Mouse (Mus musculus) large intestine, adult 2 months (tissue): ENCODE measurements around the gene Phactr2. TPM values are rescaled to one million over a fixed set of nuclear protein-coding genes. Genes with fewer than 3 reads are reported as not detected.

Experiments
- DNase-seq: peaks from one replicate; pipeline ENCODE4 v3.0.0-alpha.2; 2012; ENCODE audit warnings: low read depth, low spot score
- WGBS: fragments of 180-500 bp; shearing (Covaris S2); methylation state at CpG from one replicate; pipeline ENCODE4 v1.1.7; 2018; 5-methylcytosine and 5-hydroxymethylcytosine counted together
- polyA plus RNA-seq: library from polyadenylated mRNA; depleted of rRNA; stranded (reverse); fragments of >200 nt; gene quantifications from 2 replicates; pipeline ENCODE4 v1.2.3, GENCODE M21; 2012

Phactr2 gene
- polyA plus RNA-seq, 1 experiment: 3.7 TPM

DNA sequence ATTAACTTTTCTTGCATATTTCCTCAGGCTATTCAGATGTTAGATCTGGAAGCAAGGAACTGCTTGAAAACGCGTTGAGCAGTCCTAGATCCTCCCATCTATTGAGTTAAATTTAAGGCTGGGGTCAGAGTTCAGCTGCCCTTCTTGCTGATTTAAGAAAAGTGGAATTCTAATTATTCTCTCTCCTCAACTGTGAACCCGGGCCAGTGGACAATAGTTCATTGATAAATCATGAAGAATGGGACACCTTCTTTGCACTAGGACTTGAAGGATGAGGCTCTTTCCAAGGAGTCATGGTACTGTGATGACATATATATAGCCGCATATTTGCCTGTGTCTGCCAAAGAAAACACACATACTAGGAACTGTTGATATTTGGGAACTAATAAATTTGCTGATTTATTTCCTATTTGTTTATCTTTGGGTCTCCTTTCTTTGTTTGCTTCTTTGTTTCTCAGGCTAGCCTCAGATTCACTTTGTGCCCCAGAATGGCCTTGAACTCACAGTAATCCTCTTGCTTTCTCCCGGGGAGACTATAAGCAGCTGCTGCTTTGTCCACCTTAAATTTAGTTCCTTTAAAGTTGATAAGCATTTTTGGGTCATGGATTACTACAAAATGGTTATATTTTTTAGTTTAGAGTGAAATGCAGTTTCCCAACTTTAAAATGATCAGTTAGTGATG lies 127.5 kb downstream of the Phactr2 start:
- DNase-seq: no peak
- 41% methylated on average over 5 of the region's 5 CpGs for WGBS

DNA sequence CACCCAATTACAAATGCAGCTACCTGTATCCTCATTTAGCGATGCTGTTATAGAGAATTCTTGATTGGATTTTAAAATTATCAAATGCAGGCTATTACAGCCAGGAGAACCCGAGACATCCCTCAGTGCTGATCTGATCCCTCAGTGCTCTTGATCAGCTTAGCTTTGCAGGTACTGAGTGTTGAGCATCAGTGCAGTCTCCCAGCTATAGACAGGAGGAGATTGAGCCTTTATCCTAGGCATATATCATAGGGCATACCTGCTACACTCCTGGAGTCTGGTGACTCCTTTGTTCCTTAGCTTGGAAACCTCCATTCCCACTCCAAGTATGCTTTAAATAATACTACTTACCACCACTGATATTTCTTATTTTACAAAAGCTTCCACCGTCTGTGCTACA lies 133.6 kb downstream of the Phactr2 start:
- WGBS: 89% methylated on average over 3 of the region's 3 CpGs
- DNase-seq: no peak

DNA sequence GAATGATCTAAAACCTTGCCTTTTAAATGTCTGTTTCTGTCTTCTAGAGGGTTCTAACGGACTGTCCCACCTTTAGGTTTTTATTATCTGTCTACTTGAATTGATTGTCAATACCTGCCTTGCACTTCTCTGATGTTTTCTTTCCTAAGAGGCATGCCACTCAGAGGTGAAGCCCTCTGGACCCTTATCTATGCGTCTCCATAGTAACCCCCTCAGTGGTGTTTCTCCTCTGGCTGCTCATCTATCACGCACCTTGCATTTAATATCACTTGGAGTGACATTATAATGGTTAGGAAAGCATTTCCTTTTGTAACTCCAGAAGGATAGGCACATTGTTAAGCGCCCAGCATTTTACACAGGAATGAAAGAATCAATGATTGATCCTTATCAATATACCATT lies 137.2 kb downstream of the Phactr2 start:
- 77% methylated on average over 4 of the region's 4 CpGs for WGBS

DNA sequence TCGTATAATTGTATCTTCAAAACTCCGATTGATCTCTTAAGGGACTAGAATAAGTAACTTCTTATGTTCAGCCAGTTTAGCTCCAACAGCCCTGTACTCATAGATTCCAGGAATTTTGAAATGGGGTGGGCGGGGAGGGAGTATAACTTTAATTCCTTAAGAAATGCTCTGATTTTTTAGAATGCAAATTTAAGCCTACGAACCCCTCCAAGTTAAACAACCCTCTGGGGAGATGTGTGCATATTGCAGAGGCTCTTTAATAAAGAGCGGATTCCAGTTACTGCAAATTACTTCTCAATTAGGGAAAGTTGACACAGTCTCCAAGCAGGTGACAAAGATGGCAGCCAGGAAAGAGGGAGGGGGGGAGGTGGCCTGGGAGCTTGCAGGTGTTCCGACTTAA lies 138.4 kb downstream of the Phactr2 start:
- 78% methylated on average over 6 of the region's 6 CpGs for WGBS
- no peak for DNase-seq

More for the DNA sequence above, 137.2 kb downstream of the Phactr2 start:
- no peak for DNase-seq

DNA sequence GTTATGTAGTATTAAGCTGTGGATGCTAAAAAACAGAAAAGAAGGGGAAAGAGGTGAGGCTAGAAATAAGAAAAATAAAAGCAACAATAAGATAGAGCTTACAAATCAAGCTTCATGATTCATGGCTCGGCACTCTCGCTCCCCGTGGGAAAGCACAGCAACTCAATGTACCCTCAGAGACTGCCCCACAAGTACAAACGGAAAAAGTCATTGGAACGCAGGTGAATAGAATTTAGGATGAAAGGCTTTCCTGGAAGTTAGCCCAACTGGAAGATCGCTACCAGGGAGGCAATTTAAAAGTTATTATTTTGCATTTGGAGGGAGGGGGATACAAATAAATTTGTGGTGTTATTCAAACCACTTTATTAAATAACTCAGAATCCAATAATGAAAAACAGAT lies 138.9 kb downstream of the Phactr2 start:
- 83% methylated on average over 6 of the region's 6 CpGs for WGBS
- DNase-seq: no peak

DNA sequence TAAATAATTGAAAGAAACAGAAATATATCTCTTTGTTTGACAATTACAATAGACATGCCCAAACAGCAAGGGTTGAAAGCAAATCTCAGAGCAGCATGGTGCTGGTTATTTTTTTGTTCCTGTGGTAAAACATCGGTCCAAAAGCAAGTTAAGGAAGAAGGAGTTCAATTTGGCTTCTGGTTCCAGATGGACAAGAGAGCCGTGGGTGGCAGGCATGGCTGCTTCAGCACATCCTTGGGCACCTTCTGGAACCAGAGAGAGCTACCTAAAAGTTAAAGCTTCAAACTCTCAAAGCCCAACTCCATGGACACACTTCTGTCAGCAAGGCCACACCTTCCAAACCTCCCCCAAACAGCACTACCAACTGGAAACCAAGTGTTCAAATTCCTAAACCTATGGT lies 140.4 kb downstream of the Phactr2 start:
- no peak for DNase-seq
- 87% methylated on average over 2 of the region's 2 CpGs for WGBS

DNA sequence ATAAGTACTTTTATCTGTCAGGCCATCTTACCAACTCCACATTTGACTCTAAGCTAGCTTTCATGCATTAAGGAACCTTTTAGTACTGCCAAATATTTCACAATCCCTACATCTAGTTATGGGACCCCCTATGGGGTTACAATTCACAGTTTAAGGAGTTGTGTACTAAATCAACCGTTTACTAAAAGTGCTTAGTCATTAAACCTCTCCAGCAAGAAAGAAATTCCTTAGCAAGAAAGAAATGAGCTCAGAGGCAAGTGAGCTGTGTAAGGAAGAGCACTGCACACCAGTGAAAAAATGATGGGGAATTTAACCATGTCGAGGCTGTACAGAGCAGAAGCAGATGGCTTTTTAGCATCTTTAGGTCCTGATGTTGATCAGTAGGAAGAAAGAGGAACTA lies 141.2 kb downstream of the Phactr2 start:
- no peak for DNase-seq
- WGBS: 48% methylated on average over 2 of the region's 2 CpGs

DNA sequence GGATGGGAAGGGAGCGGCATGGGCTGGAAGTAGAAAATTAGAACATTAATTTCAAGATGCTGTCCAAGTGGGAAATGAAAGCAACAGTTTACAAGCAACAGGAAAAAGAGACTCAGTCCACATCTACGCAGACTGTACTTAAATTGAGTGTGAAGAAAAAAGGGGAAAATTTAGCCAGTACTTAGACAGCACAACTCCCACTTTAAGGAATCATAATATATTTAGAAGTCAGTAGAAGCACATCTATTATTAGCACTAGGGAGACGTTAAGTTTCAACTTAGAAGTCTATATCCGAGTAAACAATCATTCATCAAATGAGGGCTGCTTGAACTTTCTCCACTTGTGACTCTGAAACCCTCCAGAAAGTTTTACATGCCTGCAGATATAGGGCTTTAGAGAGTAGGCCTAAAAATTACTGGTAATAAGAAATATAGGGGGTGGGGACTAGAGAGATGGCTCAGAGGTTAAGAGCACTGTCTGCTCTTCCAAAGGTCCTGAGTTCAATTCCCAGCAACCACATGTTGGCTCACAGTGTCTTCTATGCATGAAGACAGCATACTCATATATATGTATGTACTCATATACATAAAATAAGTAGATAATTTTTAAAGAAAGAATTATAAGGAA lies 142.7 kb downstream of the Phactr2 start:
- DNase-seq: no peak
- 64% methylated on average over 4 of the region's 4 CpGs for WGBS

DNA sequence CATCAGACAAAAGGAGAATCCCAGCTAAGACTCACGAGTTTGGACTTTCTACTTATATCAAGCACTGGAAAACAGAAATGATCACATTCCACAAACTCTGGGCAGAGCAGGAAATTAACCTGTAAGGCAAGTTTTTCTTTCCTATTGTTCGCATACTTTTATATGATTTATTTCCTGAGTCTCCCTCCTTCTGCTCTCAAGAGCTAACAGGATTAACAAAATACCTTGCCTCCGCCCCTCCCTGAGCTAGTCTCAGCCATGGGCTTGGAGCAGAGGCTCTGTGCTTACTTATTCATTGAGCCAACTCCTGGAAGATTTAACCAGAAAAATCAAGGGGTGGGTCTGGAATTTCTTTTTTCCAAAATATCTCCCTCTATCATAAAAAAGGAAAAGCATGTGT lies 145.6 kb downstream of the Phactr2 start:
- DNase-seq: no peak
- WGBS: 37% methylated on average over 3 of the region's 3 CpGs

DNA sequence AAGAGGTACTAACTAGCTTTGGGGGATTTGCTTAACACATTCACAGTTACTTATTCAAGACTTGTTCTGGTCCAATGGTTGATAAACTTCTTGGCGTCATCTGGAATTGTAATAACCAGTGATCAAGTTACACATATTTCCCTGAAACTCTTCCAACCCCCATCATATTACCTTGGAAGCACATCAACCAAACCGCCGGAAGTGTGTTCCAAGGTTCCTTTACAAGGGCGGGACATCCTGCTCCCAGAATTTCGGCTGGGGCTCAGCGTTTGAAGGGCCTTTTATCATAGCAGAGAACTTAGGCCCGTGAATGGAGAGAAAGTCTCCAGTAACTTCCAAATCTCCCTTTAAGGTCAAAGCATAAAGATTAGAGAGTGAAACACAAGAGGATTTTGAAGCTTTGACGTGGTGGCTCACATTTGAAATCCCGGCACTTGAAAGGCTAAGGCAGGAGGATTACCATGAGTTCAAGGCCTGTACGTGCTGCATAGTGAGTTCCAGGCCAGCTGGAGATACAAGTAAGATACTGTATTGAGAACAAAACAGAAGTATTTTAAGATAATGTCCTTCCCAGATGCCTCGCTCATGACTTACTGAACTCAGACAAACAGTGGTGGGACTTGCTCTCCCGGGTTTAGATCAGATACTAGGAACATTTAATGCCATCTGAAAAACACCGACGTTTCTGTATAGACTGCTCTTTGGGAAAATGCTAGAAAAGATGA lies 147.9 kb downstream of the Phactr2 start:
- no peak for DNase-seq
- WGBS: 75% methylated on average over 14 of the region's 14 CpGs

DNA sequence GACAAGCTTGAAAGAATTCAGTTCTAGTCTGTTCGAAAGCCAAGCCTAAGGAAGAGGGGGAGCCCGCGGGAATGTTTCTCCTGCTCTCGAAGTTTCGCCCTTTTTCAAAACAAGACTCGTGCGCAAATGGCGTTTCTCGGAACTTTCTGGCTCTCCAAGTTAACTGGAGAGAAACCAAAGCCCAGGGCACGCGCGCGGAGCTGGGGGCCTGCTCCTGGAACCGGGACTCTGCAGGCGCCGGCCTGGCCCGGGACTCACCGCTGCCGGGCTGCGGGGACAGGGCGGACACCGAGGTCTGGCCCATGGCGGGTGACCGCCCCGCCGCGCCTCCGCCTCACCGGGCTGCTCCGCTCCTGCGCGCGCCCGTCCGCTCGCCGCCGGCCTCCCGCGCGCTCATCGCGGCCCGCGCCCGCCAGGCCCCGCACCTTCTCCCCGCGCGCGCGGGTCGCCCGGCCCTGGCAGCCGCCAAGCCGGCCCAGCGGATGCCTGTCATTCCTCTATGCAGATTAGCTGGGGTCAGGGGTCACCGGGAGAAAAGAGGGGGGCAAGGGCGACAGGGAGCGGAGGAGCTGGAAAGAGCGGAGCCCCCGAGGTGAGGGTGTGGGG lies 150.3 kb downstream of the Phactr2 start:
- no peak for DNase-seq
- 1% methylated on average over 62 of the region's 62 CpGs for WGBS

DNA sequence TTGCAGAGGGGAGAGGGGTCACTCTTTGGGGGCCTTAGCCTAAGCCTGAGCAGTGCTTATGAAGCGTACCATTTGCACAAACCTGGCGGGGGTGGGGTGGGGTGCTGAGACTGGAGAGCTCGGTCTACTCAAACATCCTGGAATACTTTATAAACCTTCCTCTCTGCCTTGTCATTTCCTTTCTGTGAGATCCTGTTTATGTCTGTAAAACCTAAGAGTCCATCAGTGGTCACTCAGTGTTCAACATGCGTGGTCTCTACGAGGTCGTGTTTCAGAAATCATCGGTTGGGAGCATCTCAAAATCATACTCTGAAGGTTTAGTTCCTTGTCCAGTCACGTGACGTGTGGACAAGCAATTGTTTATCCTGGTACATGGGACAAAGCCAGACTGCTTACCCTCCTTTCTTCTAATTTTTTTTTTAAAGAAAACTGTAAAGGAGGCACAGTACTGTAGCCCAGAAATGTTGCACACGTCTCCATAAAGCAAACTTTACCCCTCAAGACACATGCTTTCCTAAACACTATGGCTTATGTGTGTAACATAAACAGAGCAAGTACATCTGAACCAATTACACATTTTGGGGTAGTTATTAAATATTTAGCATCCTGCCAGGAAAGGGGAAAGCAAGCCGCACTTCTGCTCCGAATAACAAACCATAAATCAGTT lies 150.9 kb downstream of the Phactr2 start:
- 12% methylated on average over 12 of the region's 12 CpGs for WGBS

DNA sequence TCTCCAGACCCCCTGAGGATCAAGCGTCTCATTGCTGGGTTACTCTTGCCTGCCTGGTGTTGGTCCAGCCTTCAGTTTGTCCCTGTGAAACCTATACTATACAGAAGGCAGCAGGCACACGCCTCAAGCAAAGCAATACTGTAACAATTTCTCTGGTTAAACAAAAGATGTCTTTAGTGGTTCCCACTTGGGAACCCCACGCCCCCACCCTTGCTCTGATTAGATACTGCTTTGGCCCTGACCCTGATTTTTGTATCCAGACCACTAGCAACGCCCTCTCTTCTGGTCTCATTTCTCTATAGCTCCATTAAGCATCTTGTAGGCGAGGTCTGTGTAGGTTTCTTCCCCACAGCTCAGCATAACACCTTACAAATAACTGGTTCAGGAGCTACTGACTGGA lies 159.2 kb downstream of the Phactr2 start:
- no peak for DNase-seq
- WGBS: 70% methylated on average over 5 of the region's 5 CpGs

More for the DNA sequence above, 150.9 kb downstream of the Phactr2 start:
- DNase-seq: no peak

DNA sequence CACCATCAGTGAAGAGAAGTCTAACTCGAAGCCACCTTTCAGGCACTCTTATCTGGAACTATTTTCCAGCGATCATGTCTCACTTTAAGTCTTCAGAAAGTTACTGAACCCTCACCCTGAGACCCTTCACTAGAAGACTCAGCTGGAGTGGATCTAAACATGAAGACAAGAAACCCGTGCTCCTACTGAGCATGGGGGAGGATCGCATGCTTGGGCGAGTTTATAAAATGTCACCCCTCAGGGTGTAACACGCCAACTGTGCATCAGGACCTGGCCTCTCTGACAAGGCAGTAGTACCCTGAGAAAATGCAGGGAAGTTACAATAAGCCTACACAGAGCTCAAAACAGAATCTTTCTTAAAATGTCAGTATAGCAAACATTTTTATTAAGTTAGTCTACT lies 161.6 kb downstream of the Phactr2 start:
- DNase-seq: no peak
- WGBS: 91% methylated on average over 6 of the region's 6 CpGs

DNA sequence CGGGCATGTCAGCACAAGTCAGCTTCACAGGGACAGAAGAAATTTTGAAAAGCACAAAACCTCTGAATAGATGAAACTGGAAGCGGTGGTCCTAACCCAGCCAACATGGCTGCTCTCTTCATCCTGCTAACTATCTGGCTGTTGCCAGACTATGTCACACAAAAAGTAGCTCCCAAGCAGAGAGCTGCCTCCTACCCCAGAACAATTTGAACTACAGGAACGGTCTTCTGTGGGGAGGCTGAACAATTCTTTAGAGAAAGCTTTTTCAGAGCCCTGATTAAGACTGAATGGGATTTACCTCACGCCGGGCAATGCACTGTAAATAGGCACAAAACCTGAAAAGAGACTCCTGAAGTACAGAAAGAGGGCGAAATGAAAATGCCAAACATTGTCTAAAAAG lies 162.6 kb downstream of the Phactr2 start:
- DNase-seq: no peak
- WGBS: 83% methylated on average over 6 of the region's 6 CpGs

DNA sequence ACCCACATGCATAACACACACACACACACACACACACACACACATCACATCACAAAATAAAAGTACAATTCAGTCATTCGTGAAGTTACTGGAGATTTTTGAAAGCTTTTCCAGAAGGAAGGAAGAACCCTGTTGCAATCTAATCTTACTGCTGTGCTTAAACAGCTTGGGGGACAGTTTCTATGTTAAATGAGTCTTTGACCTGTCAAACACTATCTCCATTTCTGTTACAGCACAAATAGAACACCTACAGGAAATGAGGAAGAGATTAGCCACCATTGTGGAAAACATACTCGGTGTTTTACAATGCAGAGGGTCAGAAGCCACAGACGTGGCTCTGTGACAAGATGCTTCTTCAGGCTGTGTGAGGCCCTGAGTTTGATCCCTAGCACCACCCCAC lies 164.1 kb downstream of the Phactr2 start:
- DNase-seq: no peak
- 40% methylated on average over 3 of the region's 3 CpGs for WGBS

DNA sequence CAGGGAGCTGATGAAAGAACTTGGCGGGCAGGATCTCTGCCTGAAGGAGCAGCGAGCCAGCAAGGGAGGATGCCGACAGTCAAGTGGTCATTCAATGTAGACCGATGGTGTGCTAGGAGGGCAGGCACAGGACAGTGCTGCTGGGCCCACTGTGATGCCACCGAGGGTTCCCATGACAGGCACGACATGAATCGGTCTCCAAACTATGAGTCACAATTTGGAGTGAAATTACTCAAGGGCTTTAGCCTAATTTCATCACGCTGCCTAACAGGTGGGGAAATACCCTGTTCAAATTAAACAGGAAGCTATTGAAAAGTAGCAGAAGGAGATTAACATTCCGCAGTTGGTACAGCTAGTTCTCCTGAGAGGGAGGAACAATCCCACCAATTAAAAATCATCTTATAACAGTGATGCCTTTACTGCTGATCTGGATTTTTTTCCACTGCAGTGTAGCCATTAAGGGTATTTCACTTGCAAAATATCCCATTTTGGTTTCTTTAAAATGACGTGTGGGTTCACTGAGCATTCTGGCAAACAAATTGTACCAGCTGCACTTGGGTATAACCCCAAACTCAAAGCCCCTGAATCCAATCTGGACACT lies 169.5 kb downstream of the Phactr2 start:
- DNase-seq: no peak
- 76% methylated on average over 10 of the region's 10 CpGs for WGBS

DNA sequence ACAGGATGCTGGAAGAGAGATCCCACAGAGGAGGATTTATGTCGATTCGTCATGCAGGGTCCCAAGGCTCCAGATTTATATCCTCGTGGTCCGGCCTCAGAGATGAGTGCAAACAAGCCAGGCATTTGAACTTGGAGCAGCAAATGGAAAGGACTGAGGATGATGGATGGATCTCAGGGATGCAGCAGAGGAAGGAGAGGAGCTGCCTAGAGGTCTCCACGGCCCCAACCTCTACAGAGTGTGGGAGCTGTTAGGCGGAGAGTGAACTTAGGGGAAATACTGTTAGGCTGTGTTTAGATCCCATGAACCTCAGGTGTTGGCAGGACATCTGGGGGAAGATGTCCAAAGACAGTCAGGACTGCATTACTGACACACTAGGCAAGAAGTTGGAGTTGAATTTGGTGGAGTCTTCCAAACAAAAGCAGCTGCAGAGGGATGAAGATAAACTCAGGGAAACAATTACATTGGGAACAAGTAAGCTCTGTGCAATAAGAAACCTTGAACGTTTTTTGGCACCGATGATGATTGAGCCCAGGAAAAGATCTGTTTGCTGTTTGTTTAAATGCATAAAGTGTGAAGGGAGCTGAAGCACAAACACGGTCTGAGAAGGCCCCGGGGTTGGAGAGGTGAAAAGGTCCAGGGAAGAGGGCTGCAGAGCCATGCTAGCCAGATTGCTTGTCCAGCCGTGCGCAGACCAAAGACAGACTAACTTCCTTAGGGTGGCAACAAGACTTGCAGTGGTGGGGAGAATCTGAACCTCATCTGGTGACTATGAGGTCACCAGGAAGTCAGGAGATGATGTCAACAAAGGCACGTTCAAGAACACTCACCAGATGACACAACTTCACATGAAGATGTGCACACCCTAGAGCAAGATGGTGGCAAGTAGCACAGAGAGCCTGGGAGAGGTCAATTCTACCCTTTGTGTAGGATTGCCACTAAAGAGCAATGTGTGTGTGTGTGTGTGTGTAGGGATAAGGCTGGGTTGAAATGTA lies 170.6 kb downstream of the Phactr2 start:
- DNase-seq: no peak
- 63% methylated on average over 13 of the region's 13 CpGs for WGBS

DNA sequence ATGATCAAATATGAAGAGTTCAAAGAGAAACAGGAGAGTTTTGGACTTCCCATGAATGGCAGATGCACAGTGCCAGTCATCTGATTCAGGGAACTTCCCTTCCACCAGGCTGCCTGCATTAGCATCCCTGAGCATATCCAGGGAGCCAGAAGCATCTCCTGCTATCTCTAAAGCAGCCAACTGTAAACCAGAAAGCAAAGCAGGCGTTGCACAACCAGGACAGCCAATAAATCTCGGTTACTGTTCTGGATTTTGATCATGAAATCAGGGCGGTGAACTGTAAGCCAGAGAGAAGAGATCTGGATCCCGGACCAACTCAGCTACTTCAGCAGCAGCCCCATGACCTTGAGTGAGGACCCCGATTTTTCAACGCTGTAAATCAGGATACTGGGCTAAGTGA lies 173.6 kb downstream of the Phactr2 start:
- no peak for DNase-seq
- whole genome bisulfite sequencing: 59% methylated on average over 6 of the region's 6 CpGs
